Mouse (Mus musculus) thymus, postnatal 14 days (tissue): ENCODE data around the gene Zfp526.
A peak's percentile ranks its signal among the peaks of the same experiment; 100 is the strongest.
"Not testable (repeated sequence)": the region's sequence is repeated elsewhere in the genome, so short reads cannot be mapped to it uniquely, and the experiment has no call there.

Experiments
- DNase-seq: peaks from one replicate; pipeline ENCODE4 v3.0.0; 2021

The Zfp526 gene

DNA sequence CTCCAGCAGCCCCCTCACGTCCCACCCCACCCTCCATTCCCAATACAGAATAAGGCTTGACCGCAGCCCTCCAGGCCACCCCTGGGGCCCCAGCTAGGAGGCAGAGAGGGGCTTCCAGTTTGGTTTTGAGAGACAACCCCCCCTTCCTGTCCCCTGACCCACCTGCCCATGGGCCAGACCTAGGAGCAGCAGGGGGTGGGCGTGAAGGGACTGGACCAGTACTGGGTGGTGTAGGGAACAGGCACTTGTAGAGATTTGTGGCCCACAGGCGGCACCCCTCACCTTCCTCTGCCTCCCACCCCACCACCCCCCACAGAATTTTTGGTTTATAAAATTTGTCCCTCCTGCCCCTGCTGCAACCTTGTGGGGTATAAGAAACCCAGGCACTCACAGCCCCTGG, 22.1 kb downstream of the Zfp526 start:
- no peak for DNase-seq

DNA sequence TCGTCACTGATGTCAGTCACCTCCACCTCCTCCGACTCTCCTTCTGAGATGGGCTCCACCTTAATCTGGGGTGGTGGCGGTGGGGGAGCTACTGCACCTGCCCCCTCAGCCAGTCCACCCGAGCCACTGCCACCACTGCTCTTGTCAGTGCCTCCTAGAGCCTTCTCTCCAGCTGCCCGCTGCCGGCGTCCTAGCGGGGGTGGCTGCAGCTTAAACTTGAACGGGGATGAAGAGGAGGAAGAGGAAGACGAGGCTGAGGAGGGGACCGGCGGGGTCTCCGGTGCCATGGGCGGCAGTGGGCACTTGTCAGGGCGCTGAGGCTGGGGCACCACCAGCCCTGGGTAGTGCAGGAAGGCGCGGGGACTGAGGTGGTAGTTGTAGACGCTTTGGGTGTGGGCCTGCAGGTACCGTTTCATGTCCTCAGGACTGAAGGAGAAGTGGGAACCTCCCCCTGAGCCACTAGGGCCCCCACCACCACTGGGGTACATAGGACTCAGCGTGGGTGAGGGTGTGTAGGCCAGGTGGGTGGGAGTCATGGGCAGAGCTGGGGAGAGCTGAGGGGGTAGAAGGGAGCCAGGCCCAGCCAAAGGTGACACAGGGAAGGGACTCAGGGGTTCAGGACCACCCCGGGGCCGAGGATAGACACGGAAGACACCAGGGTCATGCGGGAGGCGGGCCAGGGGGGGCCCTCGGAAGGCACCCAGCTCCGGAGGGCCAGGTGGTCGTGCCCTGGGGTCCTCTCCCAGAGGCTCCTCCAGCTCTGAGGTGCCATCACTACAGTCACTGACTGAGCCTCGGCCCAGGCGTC, 23.5 kb downstream of the Zfp526 start:
- DNase-seq, result no peak

DNA sequence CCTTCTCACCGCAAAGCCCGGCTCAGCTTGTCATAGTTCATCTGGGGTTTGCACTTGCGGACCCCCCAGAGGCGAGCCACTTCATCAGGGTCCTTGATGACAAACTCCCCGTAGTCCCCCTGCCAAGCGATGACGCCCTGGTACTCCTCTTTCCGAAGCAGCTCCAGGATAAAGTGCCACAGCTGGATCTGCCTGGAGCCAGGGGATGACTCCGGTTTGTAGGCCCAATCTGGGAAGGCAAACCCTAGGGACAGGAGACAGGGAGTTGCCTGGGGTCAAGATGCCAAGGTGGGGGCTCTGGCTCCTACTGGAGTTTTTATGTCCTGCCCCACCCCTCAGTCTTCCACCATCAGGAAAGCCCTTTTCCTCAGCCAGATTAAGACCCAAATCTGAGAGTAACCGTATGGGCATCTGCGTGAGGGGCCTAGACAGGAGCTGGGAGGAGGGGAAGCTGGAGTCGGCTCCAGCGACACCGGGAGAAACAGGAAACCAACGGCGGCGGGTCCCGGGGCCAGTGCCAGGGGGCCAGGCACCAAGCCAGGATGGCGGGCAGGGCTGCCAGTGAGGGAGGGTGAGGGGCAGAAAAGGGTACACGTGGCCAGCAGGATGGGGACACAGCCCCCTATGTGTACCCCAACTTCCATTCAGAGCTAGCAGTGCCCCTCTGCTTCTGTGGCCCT, 25.0 kb downstream of the Zfp526 start:
- peak; percentile 18 for DNase-seq

DNA sequence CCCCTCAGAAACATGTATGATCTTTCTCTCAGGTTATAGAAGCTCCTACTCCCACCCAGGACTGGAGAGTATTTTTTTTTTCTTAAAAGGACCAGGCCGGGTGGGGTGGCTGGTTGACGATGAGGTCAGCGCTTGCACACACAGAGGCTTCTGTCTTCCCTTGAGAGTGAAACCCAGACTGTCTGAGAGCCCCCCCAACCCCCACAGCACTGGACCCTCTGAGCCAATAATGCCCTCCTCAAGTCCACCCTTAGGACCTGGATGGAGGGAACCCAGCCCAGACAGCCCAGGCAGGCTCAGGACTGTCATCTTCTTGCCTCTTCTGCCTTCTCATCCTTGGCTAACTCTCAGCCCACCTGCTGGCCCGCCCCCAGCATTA, 25.5 kb downstream of the Zfp526 start:
- peak; percentile 15 for DNase-seq

DNA sequence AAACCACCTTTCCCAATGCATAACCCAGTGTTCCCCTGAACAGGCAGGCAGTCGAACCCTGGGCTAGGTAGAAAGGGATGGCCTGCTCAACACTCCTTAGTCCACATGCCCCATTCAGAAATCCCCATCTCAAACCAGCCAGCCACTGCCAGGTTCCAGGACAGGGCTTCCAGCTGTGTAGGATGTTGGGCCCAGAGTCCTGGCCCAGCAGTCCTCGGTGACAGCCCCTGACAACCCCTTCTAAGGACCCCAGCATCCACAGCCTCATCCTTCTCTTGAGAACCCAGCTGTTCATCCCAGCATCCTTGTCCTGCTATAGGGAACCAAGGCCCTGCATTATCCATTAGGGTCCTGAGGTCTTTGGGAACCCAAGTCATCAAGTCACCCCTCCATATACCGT, 26.3 kb downstream of the Zfp526 start:
- DNase-seq, result no peak

DNA sequence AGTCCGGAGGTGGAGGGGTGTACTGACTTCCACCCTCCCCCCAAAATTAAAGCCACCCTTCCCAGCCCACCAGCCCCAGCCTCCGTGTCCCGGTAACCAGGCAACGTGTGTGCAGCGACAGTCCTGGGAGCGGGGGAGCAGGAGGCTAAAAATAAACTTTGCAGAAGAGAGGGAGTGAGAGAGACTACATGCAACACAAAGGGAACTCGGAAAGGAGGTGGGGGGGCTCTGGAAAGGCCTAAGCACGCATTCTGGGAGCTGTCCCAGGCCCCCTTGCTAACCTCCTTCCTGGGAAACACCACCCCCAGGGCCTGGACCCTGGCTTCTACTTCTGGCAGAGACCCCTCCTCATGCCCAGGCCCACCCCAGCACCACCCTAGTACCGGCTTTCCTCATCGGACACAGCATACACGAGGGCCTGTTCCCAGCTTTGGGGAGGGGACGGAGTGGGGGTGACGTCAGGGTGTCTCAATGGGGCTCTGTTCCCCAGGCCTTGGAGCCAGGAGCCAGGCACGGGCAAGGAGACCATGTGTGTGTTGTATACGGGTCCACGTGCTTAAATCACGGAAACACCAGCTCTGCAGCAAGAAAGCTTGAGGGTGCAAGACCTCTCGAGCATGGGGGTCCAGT, 26.9 kb downstream of the Zfp526 start:
- DNase-seq, result no peak

DNA sequence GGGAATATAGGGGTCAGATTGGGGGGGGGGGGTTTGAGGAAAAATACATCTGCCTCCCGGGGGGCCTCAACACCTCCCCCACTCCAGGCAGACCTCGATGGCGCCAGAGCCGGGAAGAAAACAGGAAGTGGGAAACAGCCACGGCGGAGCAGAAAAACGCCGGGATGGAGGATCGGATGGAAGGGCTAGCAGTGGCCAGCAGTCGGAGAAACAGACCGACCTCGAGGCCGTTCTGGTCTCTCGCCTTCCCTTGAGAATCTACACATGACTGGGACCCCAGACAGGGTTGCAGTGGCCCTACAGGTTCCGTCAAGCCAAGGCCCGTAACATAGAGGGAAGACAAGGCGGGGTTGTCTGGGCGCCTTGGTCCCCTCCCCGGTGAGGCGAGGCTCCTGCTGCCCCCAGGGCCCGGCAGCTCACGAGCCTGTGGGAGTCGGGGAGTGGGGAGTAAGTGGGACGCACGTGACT, 27.7 kb downstream of the Zfp526 start:
- no peak for DNase-seq

DNA sequence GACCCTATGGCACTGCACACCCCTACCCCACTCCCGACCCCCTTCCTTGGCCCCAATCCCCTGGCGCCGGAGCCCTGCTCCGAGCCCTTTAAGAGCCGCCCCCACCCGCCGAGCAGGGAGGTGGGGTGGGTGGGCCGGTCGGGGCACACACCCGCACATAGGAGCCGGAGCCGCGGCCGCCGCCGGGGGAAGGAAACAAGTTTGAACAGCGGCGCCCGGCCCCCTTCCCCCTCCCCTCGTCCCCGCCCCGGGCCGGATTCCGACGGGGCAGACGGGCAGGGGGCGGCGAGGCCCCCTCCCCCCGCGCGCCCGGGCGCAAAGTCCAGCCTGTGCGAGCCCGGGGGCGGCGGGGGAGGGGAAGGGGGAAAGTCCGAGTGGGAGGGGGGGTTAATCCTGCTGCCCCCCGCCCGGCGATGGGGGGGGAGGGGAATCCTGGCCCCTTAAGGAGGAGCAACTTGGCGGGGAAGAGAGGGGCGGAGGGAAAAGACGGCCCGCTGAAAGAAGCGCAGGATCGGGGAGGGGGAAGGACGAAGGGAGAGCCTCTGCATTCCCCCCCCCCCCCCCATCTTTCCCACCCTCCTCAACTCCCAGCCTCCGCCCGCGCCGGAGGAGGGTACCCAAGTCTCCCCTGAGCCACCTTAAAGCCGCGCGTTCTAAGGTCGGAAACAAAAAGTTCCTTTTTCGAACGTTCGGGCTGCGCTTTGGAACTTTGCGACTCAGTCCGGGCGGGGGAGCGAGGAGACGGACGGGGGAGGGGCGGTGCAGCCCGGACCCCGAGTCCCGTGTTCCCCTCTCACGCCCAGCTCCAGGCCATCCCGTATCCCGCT, 28.3 kb downstream of the Zfp526 start:
- DNase-seq, result peak; percentile 87

DNA sequence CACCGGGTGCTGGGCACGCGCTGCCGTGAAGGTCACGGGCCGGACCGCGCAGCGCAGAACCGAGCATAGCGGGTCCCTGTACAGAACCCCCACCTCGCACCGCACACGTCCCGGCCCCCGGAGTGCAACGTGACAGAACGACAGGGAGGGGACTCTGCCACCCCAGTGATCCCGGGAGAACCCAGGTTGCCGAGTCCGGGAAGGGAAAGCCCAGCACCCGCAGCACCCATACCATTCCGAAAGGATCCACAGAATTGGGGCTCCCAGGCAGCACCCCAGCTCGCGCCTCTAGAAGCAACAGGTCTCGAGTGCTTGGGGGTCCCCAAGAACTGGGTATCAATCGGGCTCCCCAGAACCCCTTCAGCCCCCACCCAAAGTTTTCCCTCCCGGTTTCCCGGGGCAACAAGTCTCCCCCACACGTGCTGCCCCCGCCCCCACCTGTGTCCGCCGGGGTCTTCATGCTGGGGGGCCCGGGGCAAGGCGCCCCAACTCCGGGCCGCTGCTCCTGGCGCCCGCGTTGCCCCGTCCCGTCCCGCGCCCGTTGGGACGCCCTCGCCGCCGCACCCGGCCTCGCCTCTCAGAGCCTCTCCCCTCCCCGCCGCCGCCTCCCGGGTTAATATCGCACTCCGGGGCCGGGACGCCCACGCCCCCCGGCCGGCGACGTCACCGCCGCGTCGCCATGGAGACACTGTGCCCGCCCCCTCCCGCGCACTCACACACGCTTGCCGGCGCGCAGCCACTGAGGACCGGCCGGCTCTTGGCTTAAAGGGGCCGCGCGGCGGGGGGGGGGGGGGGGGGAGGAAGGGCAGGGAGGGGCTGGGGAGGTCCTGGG, 29.1 kb downstream of the Zfp526 start, which contains the start of gene Erf:
Gene Erf, minus strand, starts transcription at position 621 of the 832 bp plus-strand sequence.
- DNase-seq, result peak; percentile 96

DNA sequence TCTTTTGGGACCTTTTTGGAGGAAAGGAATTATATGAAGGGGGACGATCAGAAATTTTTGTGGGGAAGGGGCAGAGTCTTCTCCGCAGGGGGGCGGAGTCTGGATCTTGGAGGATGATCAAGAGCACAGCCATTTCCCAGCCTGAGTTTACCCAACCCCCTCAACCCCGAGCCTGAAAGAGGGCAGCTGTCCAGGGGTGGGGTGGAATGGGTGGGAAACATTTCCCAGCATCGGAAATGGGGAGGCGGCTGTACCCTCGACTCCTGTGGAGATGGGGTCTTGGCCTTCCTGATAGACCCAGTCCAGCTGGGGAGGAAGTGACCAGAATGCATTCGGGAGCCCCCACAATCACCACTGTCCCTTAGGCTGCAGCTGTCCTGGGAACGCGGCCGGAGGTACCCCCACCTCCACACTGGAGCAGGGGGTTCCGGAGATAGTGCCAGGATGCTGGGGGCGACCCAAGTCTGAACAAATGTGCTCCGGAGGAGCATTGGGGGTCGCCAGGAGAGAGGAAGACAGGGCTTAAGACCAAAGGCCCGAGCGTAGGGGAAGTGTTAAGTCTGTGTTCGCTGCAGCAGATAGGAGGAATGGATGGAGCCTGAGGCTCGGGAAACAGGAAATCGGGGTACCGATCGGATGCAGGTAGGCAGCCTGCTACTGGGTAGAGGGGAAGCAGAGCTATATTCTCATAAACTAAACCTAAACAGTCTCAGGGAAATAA, 30.0 kb downstream of the Zfp526 start:
- peak; percentile 61 for DNase-seq

DNA sequence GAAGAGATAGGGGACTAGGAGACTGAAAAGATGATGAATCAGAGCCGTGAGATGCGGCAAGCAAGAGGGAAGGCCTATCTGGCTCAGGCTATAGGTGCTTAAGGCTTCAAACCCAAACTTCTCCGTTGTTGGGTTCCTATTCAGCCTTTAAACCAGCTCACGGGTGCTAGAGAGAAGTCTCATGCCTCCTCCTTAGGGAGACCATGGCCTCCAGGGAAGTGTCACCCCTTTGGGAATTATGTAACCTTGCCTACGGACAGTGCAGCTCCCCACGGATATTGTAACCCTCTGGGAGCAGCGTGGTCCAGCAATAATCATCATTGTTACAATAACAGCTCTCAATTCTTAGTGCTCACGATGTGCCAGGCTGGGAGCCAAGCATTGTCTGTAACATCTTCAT, 30.6 kb downstream of the Zfp526 start:
- no peak for DNase-seq

DNA sequence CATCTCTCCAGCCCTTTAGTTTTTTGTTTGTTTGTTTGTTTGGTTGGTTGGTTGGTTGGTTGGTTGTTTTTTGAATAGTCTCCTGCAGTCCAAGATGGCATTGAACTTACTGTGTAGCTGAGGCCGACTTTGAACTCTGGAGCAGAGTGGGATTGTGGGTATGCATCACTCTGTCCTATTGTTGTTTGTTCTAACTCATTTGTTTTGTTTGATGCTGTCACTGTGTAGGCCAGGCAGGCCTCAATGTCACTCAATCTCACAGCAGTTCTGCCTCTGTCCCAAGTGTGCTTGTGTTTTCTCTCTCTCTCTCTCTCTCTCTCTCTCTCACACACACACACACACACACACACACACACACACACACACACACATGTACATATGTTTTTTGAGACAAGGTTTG, 40.7 kb downstream of the Zfp526 start:
- DNase-seq, result no peak

DNA sequence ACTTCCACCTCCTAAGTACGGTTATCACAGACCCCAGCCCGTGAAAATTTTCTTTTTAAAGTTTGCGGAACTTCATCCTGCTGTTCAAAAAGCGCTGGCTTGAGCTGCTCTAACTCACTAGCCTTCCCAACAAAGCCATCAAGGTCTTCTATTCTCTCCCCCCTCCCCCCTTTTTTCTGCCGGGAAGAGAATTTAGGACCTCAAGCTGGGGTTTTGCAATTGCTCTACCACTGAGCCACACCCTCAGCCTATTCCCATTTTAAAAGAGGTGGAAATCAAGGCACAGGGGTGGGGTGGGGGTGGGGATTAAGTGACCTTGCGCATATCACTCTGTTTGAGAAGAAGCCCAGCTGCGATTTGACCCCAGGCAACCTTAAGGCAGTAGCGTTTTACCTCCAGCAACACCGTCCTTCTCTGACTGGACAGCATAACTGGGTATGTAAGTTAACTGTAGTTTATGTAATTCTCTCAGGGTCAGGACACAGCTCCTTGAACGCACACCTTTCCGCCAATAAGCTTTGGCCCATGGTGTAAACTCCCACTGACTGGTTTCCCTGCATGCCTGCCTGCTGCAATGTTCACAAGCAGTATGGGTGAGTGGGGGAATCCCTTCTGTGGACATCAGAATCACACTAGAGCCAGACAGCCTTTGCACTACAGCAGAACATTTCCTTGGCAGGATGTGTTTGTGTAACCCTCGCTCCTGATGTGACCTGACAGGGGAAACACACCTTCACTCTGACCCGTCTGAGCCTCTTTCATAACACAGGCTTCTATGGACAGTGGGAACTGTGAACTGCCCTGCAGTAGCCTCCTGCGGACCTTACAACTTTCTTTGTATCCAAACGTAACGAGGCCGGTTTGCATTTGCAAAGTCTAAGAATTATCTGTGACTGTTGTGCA, 43.0 kb downstream of the Zfp526 start:
- no peak for DNase-seq

DNA sequence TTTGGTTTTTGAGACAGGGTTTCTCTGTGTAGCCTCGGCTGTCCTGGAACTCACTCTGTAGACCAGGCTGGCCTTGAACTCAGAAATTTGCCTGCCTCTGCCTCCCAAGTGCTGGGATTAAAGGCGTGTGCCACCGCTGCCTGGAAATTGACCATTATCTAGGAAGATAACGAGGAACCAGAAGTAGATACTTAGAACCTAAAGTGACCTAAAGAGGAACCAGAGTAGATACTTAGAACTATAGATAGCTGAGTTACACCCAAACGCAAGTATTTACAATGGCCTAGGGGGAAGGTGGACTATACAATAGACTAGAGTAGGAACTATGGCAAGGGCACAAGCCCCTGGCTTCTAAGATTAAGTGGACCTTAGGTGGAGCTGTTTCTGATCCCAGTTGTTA, 44.5 kb downstream of the Zfp526 start:
- DNase-seq, result not testable (repeated sequence)

DNA sequence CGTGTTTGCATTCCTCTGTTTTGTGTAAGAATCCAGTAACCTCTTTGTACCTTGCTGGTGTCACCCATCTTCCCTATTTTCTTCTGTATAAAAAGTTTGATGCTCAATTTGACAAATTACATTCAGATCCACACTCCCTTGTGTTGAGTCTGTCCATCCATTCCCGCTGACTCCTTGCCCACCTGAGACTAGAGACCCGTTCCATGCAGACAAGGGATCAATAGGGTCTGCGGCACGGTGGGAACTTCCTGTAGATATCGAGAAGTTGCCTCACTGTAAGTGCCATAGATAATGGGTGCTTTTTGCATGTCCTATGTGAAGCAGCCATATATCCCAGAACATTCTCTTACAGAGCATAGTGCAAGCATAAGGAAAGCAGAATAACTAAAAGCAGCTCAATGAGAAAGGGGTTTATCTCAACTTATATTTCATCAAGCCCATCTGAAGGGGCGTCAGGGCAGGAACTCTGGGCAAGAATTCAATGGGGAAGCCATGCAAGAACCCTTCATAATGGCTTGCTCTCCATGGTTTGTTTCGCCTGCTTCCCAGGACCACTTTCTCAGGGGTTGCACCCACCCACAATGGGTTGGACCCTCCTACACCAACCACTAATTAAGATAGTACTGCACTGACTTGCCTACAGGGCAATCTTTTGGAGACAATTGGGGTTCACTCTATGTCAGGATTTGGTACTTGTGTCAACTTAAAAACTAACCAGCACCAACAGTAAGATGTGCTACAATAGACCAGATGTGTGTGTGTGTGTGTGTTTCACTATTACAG, 45.1 kb downstream of the Zfp526 start:
- DNase-seq, result no peak

DNA sequence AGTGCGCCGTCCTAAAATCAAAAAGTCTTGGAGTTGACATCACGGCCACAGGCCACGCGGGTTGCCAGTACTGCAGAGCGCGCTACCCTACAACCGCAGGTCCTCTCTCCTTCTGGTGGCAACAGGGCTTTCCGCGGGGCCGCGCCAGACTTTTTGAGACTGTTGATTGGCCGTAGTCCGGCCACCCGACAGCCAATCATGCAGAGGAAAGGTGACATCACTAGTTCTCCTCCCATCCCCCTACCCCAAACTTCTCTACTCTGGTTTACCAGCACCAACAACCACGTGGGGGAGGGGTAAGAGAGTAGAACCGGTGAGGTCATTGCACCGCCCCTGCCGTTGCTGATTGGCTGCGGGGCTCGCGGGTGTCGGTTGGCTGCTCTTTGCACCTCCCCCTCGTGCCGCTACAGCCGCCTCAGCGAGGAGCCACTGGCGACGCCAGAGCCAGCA, 46.1 kb downstream of the Zfp526 start, which contains the start of gene Cic:
Gene Cic, plus strand, starts transcription at position 404 of the 450 bp plus-strand sequence.
- DNase-seq, result peak; percentile 99

DNA sequence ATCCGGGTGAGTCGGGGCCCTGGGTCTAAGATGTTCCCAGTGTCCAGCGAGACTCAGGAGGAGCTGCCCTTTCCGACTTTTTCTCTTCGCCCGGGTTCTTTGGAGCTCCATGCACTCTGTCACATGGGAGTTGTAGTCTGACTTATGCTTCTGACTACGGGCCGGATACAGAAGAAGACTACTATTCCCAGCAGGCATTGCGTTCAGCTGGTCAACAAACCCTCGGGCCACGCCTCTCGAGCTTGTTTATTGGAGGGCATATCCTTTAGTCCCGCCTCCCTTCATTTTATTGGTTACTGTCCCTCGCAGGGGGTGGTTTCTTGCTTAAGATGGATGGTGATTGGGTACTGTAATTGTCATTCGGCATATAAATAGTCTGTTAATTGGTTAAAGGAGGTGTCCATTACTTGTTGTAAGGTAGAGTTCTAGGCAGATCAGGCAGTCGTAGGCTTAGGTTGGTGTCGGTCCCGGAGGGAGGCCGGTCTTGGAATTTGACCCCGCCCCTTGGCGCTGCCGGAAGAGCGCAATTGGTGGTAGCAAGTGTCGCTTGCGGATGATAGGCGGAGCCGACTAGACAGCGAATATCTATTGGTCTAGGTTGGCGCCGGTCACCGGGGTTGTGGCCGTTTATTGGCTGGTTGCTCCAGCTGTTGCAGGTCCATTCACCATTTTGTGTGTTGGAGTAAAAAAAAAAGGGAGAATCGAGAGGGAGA, 46.7 kb downstream of the Zfp526 start:
- peak; percentile 99 for DNase-seq

DNA sequence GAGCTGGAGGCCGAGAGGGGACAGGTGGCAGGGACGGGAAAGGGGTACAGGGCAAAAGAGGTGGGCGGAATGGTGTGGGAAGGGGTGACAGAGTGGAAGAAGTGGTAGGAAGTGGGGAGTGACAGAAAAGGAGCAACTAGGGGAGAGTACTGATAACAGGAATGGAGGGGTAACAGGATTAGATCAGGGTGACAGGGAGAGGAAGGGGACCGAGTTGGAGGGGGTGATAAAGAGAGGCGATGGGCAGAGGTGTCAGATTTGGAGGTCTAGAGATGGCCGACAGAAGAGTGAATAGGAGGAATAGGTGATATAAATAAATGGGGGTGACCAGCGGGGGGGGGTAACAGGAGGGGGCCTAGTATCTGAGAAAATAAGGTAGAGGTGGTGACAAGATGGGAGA, 47.4 kb downstream of the Zfp526 start:
- DNase-seq, result no peak
